Mouse (Mus musculus): Measurements from ENCODE around the gene Kif1b.

DNA sequence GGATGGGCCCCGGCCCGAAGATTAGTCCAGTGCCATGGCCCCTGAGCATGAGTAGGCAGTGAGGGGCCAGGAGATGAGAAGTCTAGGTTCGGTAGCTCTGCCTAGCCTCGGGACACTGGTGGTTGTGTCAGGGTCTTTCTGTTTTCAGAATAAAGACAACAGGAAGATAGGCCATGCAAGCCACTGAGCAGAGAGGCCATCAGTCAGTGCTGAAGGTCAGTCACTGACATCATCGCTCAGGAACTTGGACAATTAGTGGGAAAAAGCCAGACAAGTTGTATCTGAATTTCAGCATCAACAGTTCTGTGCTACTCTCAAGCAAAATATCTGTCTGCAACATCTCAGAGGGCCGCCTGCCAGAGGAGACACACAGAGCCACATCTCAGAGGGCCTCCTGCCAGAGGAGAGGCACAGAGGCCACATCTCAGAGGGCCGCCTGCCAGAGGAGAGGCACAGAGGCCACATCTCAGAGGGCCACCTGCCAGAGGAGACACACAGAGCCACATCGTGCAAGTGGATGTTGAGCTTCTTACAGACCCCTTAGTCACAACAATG is 44.2 kb upstream of the Kif1b start:
- TF ChIP-seq POLR2A (IDR thresholded peaks at IDR 0.05; ENCODE audit: borderline replicate concordance, extremely low read depth, insufficient read depth, insufficient read length, poor library complexity, severe bottlenecking) (no peak), CTCF (IDR thresholded peaks at IDR 0.05; ENCODE audit: borderline replicate concordance, extremely low read depth, insufficient read depth, insufficient read length) (no peak)

Data from brain, embryonic 14.5 days (tissue).